Mouse (Mus musculus) regulatory T cell (primary cell): ENCODE measurements around the gene Cd200r4.

Experiments used
- in situ Hi-C: fragments of 300-600 bp; cut with MboI, MseI; formaldehyde crosslinking; loops from one replicate; pipeline ENCODE4 v1.15.1; 2025; ENCODE audit warnings: high pct_unique_total_duplicates

The Cd200r4 gene

GRCm38 (mm10) chr16:44875178-44875577, 63.6 kb downstream of the Cd200r4 start:
- in situ Hi-C loops: no loop called here

GRCm38 (mm10) chr16:44876625-44877024, 65.1 kb downstream of the Cd200r4 start:
- in situ Hi-C loops: no loop called here

GRCm38 (mm10) chr16:44877595-44877994, 66.1 kb downstream of the Cd200r4 start:
- in situ Hi-C loops: no loop called here
